Mouse (Mus musculus) bone marrow, adult 2 months (tissue): ENCODE data around the gene Tex21.

ENCODE experiments used
- CTCF ChIP-seq: fragments of 200-500 bp; IDR thresholded peaks from 2 replicates; pipeline ENCODE4 v1.5.1; 2011; ENCODE audit warnings: low read length, control low read depth; ENCODE audit not compliant: control insufficient read depth, insufficient read depth
- POLR2A ChIP-seq: fragments of 200-500 bp; IDR thresholded peaks from 2 replicates; pipeline ENCODE4 v1.6.1; 2011; ENCODE audit warnings: low read depth, mild to moderate bottlenecking, control low read depth, low read length, borderline replicate concordance; ENCODE audit not compliant: control insufficient read depth

DNA sequence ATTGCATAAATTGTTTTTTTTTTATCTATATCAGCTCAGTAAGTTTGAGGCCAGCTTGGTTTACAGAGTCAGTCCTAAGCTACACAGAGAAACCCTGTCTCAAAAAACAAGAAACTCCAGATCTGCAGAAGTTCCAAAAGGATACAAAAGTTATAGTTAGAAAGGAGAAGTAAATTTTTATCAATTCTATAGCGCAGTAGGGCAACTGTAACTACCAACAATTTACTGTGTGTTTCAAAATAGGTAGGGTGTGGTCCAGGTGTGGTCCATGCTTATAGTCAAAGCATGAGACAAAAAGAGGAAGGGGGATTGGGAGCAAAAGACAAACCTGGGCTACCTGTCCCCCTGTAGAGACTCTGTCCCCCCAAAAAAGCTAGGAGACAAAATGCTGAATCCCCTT, 60.1 kb downstream of the Tex21 start:
- TF ChIP-seq CTCF (no peak), POLR2A (no peak)
